20 mouse cellular contexts compared by ENCODE assay signal in the genomic region with DNA sequence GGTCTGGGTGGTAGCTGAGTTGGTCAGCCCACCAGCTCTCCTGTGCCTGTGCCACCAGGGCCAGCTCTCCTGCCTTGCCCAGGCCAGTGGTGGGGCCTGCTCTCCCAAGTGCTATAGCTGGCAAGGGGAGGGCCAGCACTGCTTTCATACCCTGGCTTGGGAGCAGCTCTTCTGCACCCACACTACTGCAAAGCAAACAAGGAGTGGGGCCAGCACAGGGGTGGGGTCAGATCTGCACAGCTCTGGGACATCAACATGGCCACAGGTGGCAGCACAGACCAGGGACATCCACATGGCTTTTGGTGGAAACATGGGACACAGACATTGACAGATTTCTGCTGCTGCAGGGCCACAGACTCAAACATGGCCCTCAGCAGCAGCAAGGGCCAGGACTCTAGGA. TPM values are rescaled to one million over a fixed set of nuclear protein-coding genes. Genes with fewer than 3 reads are reported as not detected.
"Had no signal": no experiment of that assay in that cellular context is flagged by ENCODE, and none has a peak within 500 bp of the region (broad histone marks: within the 10 kb centered on the region; RNA-seq: fewer than 3 reads in every experiment).

No protein-coding gene starts in this region.

- DNase-seq: kidney, adult 18-20 months; kidney, postnatal 10 days; kidney, postnatal 4 days; left cerebral cortex, postnatal 4 days; lung, postnatal 36 days; midbrain, embryonic 14.5 days; right cerebral cortex, postnatal 4 days; spleen, adult 18-20 months had no signal

- ATAC-seq: hindbrain, postnatal 0 days had no signal

- H3K4me3 ChIP-seq: layer of hippocampus, adult 2 months; limb, embryonic 13.5 days; liver, embryonic 15.5 days; lung, embryonic 15.5 days; midbrain, embryonic 10.5 days; myocyte; neural tube, embryonic 15.5 days had no signal

- H3K27me3 ChIP-seq: liver, embryonic 15.5 days; neural tube, embryonic 15.5 days had no signal

- H3K4me1 ChIP-seq: limb, embryonic 13.5 days; liver, embryonic 15.5 days; lung, embryonic 15.5 days; neural tube, embryonic 15.5 days had no signal

- H3K9ac ChIP-seq: limb, embryonic 13.5 days; liver, embryonic 15.5 days; lung, embryonic 15.5 days; neural tube, embryonic 15.5 days had no signal

- H3K4me2 ChIP-seq: limb, embryonic 13.5 days; liver, embryonic 15.5 days; lung, embryonic 15.5 days; neural tube, embryonic 15.5 days had no signal

- H3K9me3 ChIP-seq: limb, embryonic 13.5 days; liver, embryonic 15.5 days; lung, embryonic 15.5 days; midbrain, embryonic 10.5 days; neural tube, embryonic 15.5 days had no signal

- H3K27ac ChIP-seq: hindbrain, postnatal 0 days; layer of hippocampus, adult 2 months; limb, embryonic 13.5 days; liver, embryonic 15.5 days; lung, embryonic 15.5 days; midbrain, embryonic 10.5 days; neural tube, embryonic 15.5 days had no signal

- H3K36me3 ChIP-seq: limb, embryonic 13.5 days; liver, embryonic 15.5 days; lung, embryonic 15.5 days; midbrain, embryonic 10.5 days; neural tube, embryonic 15.5 days had no signal

RNA-seq across cellular contexts. Expression of gene AU015836, which starts 52.9 kb away (rescaled TPM):
- total RNA-seq: hindbrain, postnatal 0 days; layer of hippocampus, adult 2 months; layer of hippocampus, postnatal 10 days; left cerebral cortex, adult 18-20 months; left cerebral cortex, postnatal 4 days; megakaryocyte progenitor cell, adult 5-6 weeks had no signal
- polyA plus RNA-seq: hindbrain, postnatal 0 days; lung, embryonic 15.5 days; midbrain, embryonic 14.5 days; myocyte; neural tube, embryonic 11.5 days; neural tube, embryonic 15.5 days had no signal
